Mouse (Mus musculus) splenic B cell, adult 2 months (primary cell): ENCODE results near the gene Swt1.
A peak's percentile ranks its signal among the peaks of the same experiment; 100 is the strongest.
"Not testable (repeated sequence)": the region's sequence is repeated elsewhere in the genome, so short reads cannot be mapped to it uniquely, and the experiment has no call there.

Experiments used
- DNase-seq: peaks from one replicate; pipeline ENCODE4 v3.0.0-alpha.2; 2011; ENCODE audit warnings: low read depth, low spot score
- H3K27me3 ChIP-seq: 2 replicates; pipeline ENCODE4 v1.6.1; 2012; ENCODE audit warnings: mild to moderate bottlenecking, low read length, moderate library complexity, mixed read lengths; ENCODE audit not compliant: control insufficient read depth, poor library complexity, insufficient read depth, severe bottlenecking
- H3K36me3 ChIP-seq: 2 replicates; pipeline ENCODE4 v1.6.1; 2012; ENCODE audit warnings: mild to moderate bottlenecking, low read length, moderate library complexity, mixed read lengths; ENCODE audit not compliant: control insufficient read depth, poor library complexity, insufficient read depth, severe bottlenecking

Swt1 gene

GRCm38 (mm10) chr1:151428263-151429221, at the start of gene Swt1, which contains the start of gene Trmt1l:
TSS of gene Swt1 (minus strand) at chr1:151428455.
TSS of gene Trmt1l (plus strand) at chr1:151428542.
- no peaks in the 10 kb centered on the region for H3K27me3 ChIP-seq
- H3K36me3 ChIP-seq, result 0 out of 2 replicates have a peak, but pooled peaks cover 2% of the 10 kb centered on the region
- peak; percentile 98 for DNase-seq

DNA sequence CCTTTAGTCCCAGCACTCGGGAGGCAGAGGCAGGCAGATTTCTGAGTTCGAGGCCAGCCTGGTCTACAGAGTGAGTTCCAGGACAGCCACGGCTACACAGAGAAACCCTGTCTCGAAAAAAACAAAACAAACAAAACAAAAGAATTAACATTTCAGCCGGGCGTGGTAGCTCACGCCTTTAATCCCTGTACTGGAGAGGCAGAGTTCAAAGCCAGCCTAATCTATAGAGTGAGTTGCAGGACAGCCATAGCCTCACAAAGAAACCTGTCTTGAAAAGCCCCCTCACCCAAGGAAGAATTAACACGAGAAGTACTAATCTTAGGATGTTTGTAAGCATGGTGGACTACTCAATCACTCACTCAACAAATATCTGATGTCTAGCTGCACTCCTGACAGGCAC, 44.1 kb upstream of the Swt1 start:
- not testable (repeated sequence) for DNase-seq, H3K27me3 ChIP-seq
- peaks cover 10% of the 10 kb centered on the region; the same call in 1 of the 2 replicates for H3K36me3 ChIP-seq

DNA sequence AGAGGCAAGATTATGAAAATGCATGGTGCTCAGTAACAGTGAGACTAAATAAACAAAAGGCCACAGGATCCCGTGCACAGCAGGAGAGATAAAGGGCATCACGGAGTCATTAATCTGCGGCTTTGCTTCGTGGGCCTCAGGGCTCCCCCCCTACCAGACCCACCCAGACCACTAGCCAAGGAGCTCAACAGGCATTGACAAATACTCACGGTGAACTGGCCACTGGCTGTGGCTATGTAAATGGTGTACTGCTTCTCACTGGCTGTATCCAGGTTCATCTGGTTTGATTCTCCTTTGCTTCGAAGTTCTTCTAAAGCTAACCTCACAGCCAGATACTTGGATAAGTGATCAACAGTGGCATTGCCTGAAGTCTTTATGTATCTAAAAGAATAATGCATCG, 43.2 kb upstream of the Swt1 start:
- Histone ChIP-seq H3K36me3 (peaks cover 8% of the 10 kb centered on the region; the same call in 1 of the 2 replicates), H3K27me3 (no peaks in the 10 kb centered on the region)
- DNase-seq, result no peak

DNA sequence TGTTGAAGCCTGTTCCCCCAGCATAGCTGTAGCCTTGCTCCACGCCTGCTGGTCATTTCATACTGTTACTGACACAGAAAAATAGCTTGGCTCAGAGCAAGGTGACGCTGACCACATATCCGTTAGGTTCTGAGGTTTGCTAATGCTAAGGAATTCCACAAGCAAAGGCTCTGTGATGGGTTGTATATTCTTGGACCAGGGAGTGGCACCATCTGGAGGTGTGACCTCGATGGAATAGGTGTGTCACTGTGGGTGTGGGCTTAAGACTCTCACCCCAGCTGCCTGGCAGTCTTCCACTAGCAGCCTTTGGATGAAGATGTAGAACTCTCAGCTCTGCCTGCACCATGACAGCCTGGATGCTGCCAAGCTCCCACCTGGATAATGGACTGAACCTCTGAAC, 38.3 kb upstream of the Swt1 start:
- Histone ChIP-seq H3K27me3 (no peaks in the 10 kb centered on the region), H3K36me3 (peaks cover 1% of the 10 kb centered on the region; the same call in 1 of the 2 replicates)
- no peak for DNase-seq

DNA sequence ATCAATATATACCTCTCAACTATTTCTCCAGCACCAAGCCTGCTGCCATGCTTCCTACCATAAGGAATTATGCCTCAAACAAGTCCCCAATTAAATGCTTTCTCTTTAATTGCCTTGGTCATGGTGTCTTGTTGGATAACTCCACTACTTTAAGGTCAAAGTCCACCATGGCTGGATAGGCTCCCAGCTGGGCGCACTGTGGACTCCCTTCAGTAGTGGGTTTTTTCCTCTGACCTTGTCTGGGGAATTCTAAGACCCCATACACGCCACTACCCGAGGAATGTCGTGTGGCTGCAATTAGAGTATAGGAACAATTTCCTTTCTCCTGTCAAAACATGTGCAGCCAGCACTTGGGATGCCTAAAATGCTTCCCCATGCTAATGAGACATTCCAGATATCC, 36.7 kb upstream of the Swt1 start:
- H3K36me3 ChIP-seq, result peaks cover 1% of the 10 kb centered on the region; the same call in 1 of the 2 replicates

DNA sequence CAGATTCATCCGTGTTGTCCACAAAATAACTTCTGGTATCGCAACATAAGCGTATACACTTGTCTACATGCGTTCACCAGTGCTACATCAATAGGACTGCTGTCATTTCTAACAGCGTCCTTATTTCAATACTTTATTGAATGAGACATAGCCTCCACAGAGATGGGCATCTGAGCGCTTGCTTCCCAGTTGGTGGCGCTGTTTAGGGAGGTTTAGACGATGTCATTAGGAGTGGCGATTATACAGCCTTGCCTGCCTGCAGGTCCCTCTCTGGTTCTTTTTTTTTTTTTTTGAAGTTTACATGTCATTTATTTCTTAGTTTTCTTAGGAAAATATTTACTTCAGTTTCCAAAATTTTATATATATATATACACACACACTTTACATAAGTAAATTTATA, 33.0 kb upstream of the Swt1 start:
- H3K36me3 ChIP-seq, result no peaks in the 10 kb centered on the region; the same call in 1 of the 2 replicates
- peak; percentile 17 for DNase-seq
- H3K27me3 ChIP-seq, result no peaks in the 10 kb centered on the region

More for the DNA sequence above, 36.7 kb upstream of the Swt1 start:
- no peaks in the 10 kb centered on the region for H3K27me3 ChIP-seq
- no peak for DNase-seq

GRCm38 (mm10) chr1:151457087-151457486, 28.8 kb upstream of the Swt1 start:
- H3K36me3 ChIP-seq, result peaks cover 6% of the 10 kb centered on the region; the same call in 1 of the 2 replicates
- DNase-seq, result peak; percentile 60

DNA sequence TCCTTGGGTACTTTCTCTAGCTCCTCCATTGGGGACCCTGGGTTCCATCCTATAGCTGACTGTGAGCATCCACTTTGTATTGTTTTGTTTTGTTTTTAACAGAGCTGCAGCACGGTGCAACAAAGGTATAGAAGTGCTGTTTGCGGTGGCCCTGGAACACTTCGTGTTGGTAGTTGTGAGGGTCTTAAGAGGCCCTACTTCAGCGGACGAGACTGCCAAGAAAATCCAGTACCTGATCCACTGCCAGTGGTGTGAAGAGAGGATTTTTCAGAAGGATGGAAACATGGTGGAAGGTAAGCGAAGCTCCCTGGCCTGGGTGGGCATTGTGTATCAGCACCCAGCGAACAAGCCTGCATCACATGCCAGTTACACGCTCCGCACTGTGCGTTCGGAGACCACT, 23.7 kb upstream of the Swt1 start:
- H3K27me3 ChIP-seq, result no peaks in the 10 kb centered on the region
- H3K36me3 ChIP-seq, result peaks cover 10% of the 10 kb centered on the region; the same call in 1 of the 2 replicates
- no peak for DNase-seq

More at GRCm38 (mm10) chr1:151457087-151457486, 28.8 kb upstream of the Swt1 start:
- H3K27me3 ChIP-seq, result no peaks in the 10 kb centered on the region

DNA sequence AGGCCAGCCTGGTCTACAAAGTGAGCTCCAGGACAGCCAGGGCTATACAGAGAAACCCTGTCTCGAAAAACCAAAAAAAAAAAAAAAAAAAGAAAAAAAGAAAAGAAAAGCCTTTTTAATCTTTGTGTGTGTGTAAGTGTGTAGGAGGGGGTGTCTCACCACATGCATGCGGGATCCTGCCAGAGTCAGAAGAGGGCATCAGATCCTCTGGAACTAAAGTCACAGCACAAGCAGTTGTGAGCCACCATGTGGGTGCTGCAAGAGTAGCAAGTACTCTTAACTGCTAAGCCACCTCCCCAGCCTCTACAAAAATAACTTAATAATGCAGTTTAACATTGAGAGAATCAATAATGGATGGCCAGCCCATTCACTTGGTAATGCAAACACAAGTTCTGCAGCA, 22.6 kb upstream of the Swt1 start:
- H3K36me3 ChIP-seq, result peaks cover 10% of the 10 kb centered on the region; the same call in 1 of the 2 replicates
- DNase-seq, result peak; percentile 5
- no peaks in the 10 kb centered on the region for H3K27me3 ChIP-seq

- peaks cover 18% of the 10 kb centered on the region for H3K36me3 ChIP-seq
- DNase-seq, result no peak
Observed at GRCm38 (mm10) chr1:151449866-151450265, 21.6 kb upstream of the Swt1 start.

DNA sequence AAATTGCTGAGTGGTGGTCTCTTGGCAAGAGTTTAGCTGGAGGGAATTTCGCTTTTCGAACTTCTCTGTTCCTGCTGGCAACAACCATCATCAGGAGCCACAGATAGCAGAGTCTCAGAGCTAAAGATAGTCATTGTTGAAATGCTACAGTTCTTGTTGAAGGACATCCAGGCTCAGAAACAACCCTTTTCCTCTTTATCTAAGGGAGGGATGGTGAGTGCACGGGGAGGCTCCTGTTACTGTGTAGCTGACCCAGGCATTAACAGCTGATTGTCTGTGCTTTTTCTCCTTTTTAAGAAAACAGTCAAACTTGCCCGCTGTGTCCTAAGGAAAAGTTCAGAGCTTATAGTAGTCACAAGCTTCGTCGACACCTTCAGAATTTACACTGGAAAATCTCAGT, 7.2 kb upstream of the Swt1 start:
- Histone ChIP-seq H3K36me3 (peaks cover 10% of the 10 kb centered on the region), H3K27me3 (no peaks in the 10 kb centered on the region)
- no peak for DNase-seq

More at GRCm38 (mm10) chr1:151449866-151450265, 21.6 kb upstream of the Swt1 start:
- H3K27me3 ChIP-seq, result no peaks in the 10 kb centered on the region

GRCm38 (mm10) chr1:151429316-151429715, 1.1 kb upstream of the Swt1 start:
- DNase-seq, result peak; percentile 24
- Histone ChIP-seq H3K27me3 (no peaks in the 10 kb centered on the region), H3K36me3 (peaks cover 2% of the 10 kb centered on the region; the same call in 1 of the 2 replicates)

DNA sequence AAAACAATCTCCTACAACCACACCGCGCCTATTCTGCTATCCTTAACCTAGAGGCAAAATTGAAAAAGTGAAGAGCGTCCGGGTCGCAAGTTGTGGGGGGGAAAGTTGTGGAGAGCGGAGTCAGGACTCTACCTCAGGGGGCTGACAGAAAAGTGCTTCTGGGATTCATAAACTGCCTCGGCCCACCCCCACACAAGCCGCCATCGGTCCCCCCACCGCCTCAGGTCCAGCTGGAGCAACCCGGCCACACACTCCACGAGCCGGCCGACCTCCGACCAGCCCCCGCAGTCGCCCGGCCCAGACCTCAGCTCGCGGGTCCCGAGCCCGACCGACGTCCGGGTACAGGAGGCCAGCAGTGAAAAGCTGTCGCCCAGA, 380 bp downstream of the Swt1 start:
- Histone ChIP-seq H3K27me3 (no peaks in the 10 kb centered on the region), H3K36me3 (no peaks in the 10 kb centered on the region)
- no peak for DNase-seq

- DNase-seq, result no peak
- Histone ChIP-seq H3K27me3 (no peaks in the 10 kb centered on the region), H3K36me3 (no peaks in the 10 kb centered on the region)
Observed at GRCm38 (mm10) chr1:151426947-151427600, 1.2 kb downstream of the Swt1 start.

DNA sequence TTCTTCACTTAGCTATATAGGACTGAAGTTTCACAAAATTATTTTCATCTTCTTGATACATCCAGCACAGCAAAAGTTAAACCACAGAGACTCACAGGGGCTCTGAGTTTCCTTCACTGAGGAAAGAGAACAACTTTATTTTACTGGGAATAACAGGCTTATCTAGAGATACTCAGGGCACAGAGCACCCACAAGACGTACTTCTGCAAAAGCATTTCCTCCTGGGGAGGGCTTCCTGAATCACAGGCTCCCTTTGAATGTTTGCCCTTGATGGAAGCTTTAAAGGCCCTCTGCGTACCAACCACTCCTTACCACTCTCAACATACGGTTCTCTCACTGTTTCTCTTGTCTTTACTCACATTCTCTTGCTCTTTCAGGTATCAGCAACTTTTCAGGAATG, 6.1 kb downstream of the Swt1 start:
- Histone ChIP-seq H3K27me3 (no peaks in the 10 kb centered on the region), H3K36me3 (0 out of 2 replicates have a peak, but pooled peaks cover 3% of the 10 kb centered on the region)
- DNase-seq, result peak; percentile 13
